Mouse (Mus musculus): ENCODE results near the gene Gna12.

The Gna12 gene

DNA sequence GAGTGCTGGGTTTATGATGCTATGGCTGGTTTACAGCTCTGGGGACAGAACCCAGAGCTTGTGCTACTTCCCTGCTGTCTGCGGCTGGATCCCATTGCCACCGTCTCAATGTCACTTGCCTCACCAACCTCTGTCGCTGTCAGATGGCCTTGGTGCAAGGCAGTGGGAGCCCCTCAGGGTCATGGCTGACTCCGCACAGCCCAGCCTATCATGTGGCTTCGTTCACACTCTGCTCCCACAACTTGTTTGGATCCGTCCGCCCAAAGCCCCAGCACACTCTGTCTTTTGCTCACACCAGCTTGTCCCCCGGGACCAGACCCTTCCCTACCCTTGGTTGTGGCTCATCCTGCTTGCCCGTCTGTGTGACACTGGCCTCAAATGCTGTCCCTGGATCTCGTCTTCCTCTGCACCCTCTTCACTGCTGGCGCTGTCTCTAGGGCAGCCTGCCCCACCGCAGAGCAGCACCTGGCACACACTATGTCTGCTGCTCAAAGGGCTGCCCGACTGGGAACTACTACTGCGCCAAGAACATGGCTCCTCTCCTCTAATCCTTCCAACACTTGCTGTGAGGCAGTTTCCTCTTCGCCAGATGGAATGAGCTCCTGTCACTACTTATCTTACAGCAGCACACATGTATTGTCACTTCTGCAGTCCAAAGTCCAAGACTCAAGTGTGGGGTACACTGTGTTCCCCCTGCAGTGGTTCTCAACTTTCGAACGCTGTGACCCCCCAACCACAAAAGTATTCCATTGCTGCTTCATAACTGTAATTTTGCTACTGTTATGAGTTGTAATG lies 103.1 kb downstream of the Gna12 start:
- ATAC-seq (ENCODE audit: insufficient number of reproducible peaks, low FRiP score, low TSS enrichment): no peak

GRCm38 (mm10) chr5:140726062-140726839 lies 104.0 kb downstream of the Gna12 start:
- no peak for ATAC-seq (ENCODE audit: insufficient number of reproducible peaks, low FRiP score, low TSS enrichment)

DNA sequence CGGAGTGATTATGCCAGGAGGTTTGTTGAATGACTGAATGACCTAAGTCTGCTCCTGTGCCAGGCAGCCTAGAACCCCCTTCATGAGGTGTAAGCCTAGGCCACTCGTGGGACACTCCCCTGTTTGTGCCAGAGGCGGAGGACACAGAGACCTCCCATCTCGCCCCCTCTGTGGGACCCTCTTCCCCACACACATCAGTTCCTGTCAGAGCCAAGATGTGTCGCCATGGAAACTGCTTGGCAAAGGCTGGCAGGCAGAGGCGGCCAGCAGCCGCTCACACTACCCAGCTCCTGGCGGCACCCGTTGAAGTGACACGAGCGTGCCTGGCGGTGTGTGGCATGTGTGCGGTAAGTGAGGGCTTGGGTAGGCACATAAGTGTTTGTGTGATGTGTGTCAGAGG lies 106.4 kb downstream of the Gna12 start, which contains the start of gene Amz1:
Gene Amz1, plus strand, starts transcription at position 306 of the 400 bp plus-strand sequence.
- ATAC-seq (ENCODE audit: insufficient number of reproducible peaks, low FRiP score, low TSS enrichment): no peak

DNA sequence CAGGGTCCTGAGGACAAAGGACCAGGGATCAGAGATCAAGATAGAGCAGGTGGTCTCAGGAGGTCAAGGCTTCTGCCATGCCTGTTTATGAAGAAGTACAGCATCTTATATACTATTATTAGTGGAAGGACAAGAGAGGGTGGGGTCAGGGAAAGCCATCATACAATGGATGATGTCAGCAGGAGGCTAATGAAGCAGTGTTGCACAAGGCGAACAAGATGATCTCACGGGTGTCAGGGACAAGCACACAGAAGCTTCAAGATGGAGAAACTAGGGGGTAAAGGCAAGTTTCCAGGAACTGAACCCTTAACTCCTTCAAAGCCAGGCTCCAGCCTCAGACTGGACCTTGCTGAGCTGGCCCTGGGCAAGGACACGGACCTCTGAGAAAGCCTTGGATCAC lies 108.1 kb downstream of the Gna12 start:
- ATAC-seq (ENCODE audit: insufficient number of reproducible peaks, low FRiP score, low TSS enrichment): no peak

DNA sequence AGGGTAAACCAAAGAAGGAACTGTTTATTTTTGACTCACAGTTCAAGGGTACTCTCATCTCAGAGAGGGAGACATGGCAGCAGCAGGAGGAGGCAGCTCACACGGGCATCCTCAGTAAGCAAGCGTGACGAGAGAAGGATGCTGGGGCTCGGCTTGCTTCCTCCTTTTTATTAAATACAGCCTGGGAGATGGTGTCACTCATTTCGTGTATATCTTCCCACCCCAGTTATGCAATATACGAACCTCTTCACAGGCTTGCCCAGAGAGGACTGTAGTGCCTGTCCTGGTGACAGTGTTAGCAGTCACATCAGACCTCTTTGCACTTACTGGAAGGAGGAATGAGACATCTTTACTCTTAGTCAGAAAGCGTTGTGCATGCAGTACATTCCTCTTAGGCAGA lies 109.5 kb downstream of the Gna12 start:
- no peak for ATAC-seq (ENCODE audit: insufficient number of reproducible peaks, low FRiP score, low TSS enrichment)

GRCm38 (mm10) chr5:140711040-140711439 lies 119.2 kb downstream of the Gna12 start:
- ATAC-seq (ENCODE audit: insufficient number of reproducible peaks, low FRiP score, low TSS enrichment): no peak

DNA sequence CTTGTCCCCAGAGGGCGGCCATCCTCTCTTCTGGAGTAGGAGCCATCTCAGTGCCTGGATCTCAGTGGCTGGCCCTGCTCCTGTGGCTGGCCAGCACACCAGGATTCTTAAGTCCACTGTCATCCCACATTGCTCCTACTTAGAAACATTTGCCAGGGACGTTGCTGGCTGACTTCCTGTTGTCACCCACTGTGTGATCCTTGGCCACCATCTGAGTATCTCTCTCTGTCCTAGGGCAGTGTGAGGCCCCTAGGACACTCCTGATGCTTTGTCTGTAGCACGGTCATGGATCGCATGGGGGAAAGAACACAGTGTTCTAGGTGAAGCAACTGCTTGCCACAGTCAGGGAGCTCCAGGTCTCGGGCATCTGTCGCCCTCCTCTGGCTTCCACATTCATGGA lies 119.9 kb downstream of the Gna12 start:
- no peak for ATAC-seq (ENCODE audit: insufficient number of reproducible peaks, low FRiP score, low TSS enrichment)
